In the genomic region with DNA sequence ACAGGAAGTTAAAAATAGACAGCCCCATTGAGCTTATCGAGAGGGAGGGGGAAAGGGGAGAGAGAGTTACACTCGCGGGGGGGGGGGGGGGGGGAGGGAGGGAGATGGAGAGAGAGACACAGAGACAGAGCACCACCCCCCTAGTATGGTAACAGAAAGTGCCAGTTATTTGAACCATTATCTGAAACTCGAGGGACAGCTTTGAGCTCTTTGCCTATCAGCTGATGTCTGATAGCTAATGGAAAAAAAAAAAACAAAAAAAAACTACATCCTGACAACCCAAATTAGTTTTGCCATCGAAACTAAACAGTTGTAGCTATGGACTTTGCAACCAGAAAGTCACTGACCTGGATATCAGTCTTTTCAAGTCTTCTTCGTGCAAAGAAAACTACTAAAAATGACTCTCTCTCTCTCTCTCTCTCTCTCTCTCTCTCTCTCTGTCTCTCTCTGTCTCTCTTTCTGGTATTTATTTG, we compare ENCODE assay signal across 8 mouse cellular contexts. TPM values are rescaled to one million over a fixed set of nuclear protein-coding genes. Genes with fewer than 3 reads are reported as not detected.
DNase-seq lines count a peak whose midpoint lies in the region; ATAC-seq lines count a peak whose summit lies in the region.

Gene Ccdc141 (minus strand): TSS at position 4 of the 473 bp plus-strand sequence.

- no peak for ATAC-seq in midbrain, embryonic 14.5 days (ENCODE audit: low FRiP score, low TSS enrichment)

- H3K36me3 ChIP-seq in midbrain, embryonic 14.5 days (ENCODE audit: control insufficient read depth, insufficient read depth, low read length) = no peaks in the 10 kb centered on the region

- H3K27ac ChIP-seq in midbrain, embryonic 14.5 days (replicated peaks; ENCODE audit: low read depth, low read length) = no peak within 1 kb of the TSS

- peak within 1 kb of the TSS; percentile 31; the same call in 1 of the 2 replicates for H3K9ac ChIP-seq in midbrain, embryonic 14.5 days (replicated peaks; ENCODE audit: low read length)

- H3K27me3 ChIP-seq in midbrain, embryonic 14.5 days (ENCODE audit: control insufficient read depth, insufficient read depth, low read length) = no peaks in the 10 kb centered on the region

- H3K4me3 ChIP-seq in midbrain, embryonic 14.5 days (replicated peaks; ENCODE audit: low read depth, low read length) = peak within 1 kb of the TSS; percentile 28

- no peak for DNase-seq in adrenal gland, postnatal 4 days (ENCODE audit: low spot score in 2 of 2)
- DNase-seq in adrenal gland, postnatal 14 days = no peak
- DNase-seq in CD4-positive helper T cell, adult 2 months (ENCODE audit: low read depth, low spot score) = peak; percentile 41
- DNase-seq in gastrocnemius, postnatal 25 days = no peak
- DNase-seq in layer of hippocampus, postnatal 14 days (ENCODE audit: low spot score in 2 of 2) = no peak
- DNase-seq in midbrain, embryonic 14.5 days = no peak
- no peak for DNase-seq in urinary bladder, postnatal 14 days (ENCODE audit: low spot score)
- no peak for DNase-seq in ovary, adult 18-20 months (ENCODE audit: low spot score)

- peak within 1 kb of the TSS; percentile 57 for H3K4me2 ChIP-seq in midbrain, embryonic 14.5 days (ENCODE audit: low read length)

- no peaks in the 10 kb centered on the region for H3K9me3 ChIP-seq in midbrain, embryonic 14.5 days (ENCODE audit: control insufficient read depth, low read length)

- whole genome bisulfite sequencing in midbrain, embryonic 14.5 days = 11% methylated on average over 5 of the region's 6 CpGs

- H3K4me1 ChIP-seq in midbrain, embryonic 14.5 days (ENCODE audit: control insufficient read depth, insufficient read depth, low read length) = peaks cover 26% of the 10 kb centered on the region

RNA-seq across cellular contexts. Expression of gene Ccdc141, which starts in this region (rescaled TPM):
- total RNA-seq in adrenal gland, postnatal 4 days (2021) = 10 to 100 TPM; 19.3 to 21.7 TPM
- total RNA-seq in adrenal gland, postnatal 14 days (2021) = 7.7 and 9.8 TPM in 2 replicates
- total RNA-seq in gastrocnemius, postnatal 25 days (2021) = 10 to 100 TPM; 10.7 to 14.5 TPM
- 10 to 100 TPM; 41.1 to 43.3 TPM for total RNA-seq in layer of hippocampus, postnatal 14 days (2021)
- polyA plus RNA-seq in midbrain, embryonic 14.5 days (2014; fragmentation: Nextera tagmentation; extraction: Ambion mirVana) = 4.9 and 6.9 TPM in 2 replicates
